Mouse (Mus musculus) Muller cell, postnatal 12 days (primary cell): ENCODE measurements at regions not wholly inside any gene's neighbourhood (a gene's known extent, or its start where the extent isn't known, plus 50 kb on each side); places are given as distances from the start of the nearest gene placed in this dataset.
A peak's percentile ranks its signal among the peaks of the same experiment; 100 is the strongest.

ENCODE experiments used
- DNase-seq: peaks from one replicate; pipeline ENCODE4 v3.0.0-alpha.2; 2015; ENCODE audit errors: inconsistent ontology term

GRCm38 (mm10) chr13:59393231-59393938 is 191.6 kb downstream of the Agtpbp1 start:
- DNase-seq = peak; percentile 40

GRCm38 (mm10) chr13:59392828-59393227 is 192.2 kb downstream of the Agtpbp1 start:
- no peak for DNase-seq

- DNase-seq = no peak
Measured at GRCm38 (mm10) chr13:59387627-59388325, 197.3 kb downstream of the Agtpbp1 start.

- no peak for DNase-seq
Measured at GRCm38 (mm10) chr13:59386935-59387540, 198.0 kb downstream of the Agtpbp1 start.

GRCm38 (mm10) chr13:59385824-59386223 is 199.2 kb downstream of the Agtpbp1 start:
- DNase-seq = peak; percentile 82

GRCm38 (mm10) chr13:59370141-59370816 is 214.7 kb downstream of the Agtpbp1 start:
- DNase-seq = no peak

GRCm38 (mm10) chr13:59368550-59369449 is 216.2 kb downstream of the Agtpbp1 start:
- DNase-seq = no peak

GRCm38 (mm10) chr13:59365460-59365859 is 219.6 kb downstream of the Agtpbp1 start:
- DNase-seq = peak; percentile 46

- no peak for DNase-seq
Measured at GRCm38 (mm10) chr13:59363428-59363827, 221.6 kb downstream of the Agtpbp1 start.

- DNase-seq = no peak
Measured at GRCm38 (mm10) chr13:59361323-59361722, 223.7 kb downstream of the Agtpbp1 start.

- DNase-seq = no peak
Measured at GRCm38 (mm10) chr13:59360026-59360425, 225.0 kb downstream of the Agtpbp1 start.

GRCm38 (mm10) chr13:59358421-59358820 is 226.6 kb downstream of the Agtpbp1 start:
- DNase-seq = peak; percentile 95

- DNase-seq = no peak
Measured at GRCm38 (mm10) chr13:59351461-59351860, 233.6 kb downstream of the Agtpbp1 start.

- DNase-seq = no peak
Measured at GRCm38 (mm10) chr13:59350613-59351150, 234.3 kb downstream of the Agtpbp1 start.

- no peak for DNase-seq
Measured at GRCm38 (mm10) chr13:59348510-59348909, 236.5 kb downstream of the Agtpbp1 start.

GRCm38 (mm10) chr13:59341871-59342270 is 243.2 kb downstream of the Agtpbp1 start:
- DNase-seq = no peak

- DNase-seq = no peak
Measured at GRCm38 (mm10) chr13:59338436-59338835, 246.6 kb downstream of the Agtpbp1 start.

GRCm38 (mm10) chr13:59323933-59324332 is 261.1 kb downstream of the Agtpbp1 start:
- peak; percentile 50 for DNase-seq

- DNase-seq = peak; percentile 11
Measured at GRCm38 (mm10) chr13:59323441-59323840, 261.6 kb downstream of the Agtpbp1 start.

- no peak for DNase-seq
Measured at GRCm38 (mm10) chr13:59320261-59320660, 264.8 kb downstream of the Agtpbp1 start.
